Mouse (Mus musculus) layer of hippocampus, postnatal 25 days (tissue): Measurements from ENCODE around the gene Ttc7. TPM values are rescaled to one million over a fixed set of nuclear protein-coding genes. Genes with fewer than 3 reads are reported as not detected.
"Not testable (repeated sequence)": the region's sequence is repeated elsewhere in the genome, so short reads cannot be mapped to it uniquely, and the experiment has no call there.

ENCODE experiments used
- DNase-seq, 2 experiments: peaks; one replicate each; pipeline ENCODE4 v3.0.0; 2022; ENCODE audit warnings: mixed read lengths in 2 of 2, low spot score in 1 of 2; ENCODE audit errors: extremely low spot score in 1 of 2
- total RNA-seq, 2 experiments: library from RNA; stranded (reverse); gene quantifications; 2 replicates each; pipeline ENCODE4 v1.2.3; 2021

Ttc7 gene
- total RNA-seq, 2 experiments from 2014 or later, result 5.1 to 8.1 TPM

DNA sequence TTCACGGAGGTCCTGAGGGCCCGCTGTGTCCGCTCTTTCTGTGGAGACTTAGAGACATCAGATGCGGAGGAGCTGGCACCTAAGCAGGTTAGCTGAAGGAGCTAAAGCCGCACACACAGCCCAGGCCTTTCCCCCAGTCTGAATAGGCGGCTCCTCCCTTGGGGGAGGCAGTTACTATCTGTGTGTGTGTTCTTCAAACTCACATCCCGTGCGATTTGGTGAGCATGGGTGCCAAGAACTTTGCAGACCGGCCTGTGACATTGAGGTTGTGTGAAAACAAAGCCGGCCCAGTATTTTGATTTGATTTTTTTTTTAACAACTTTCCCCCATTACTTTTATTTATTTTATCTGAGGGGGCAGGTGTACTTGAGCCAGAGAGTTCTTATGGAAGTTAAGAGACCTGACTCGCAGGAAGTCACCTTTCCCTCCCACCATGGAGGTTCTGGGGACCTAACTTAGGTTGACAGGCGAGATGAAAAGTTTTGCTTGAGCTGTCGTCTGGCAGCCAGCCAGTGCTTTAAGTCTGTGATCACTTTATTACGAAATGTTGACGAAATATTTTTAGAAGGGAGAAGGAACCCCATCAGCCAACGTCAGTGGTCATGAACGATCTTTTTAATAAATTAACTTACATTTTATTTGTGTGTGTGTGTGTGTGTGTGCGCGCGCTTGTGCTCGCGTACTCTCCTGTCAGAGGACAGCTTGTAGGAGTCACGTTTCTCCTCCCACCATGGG is 3.2 kb downstream of the Ttc7 start:
- DNase-seq, result no peak

- DNase-seq, result no peak
Measured at GRCm38 (mm10) chr17:87286481-87287143, 3.9 kb downstream of the Ttc7 start.

GRCm38 (mm10) chr17:87287197-87287777 is 4.6 kb downstream of the Ttc7 start:
- no peak for DNase-seq

- DNase-seq, result no peak
Measured at GRCm38 (mm10) chr17:87288131-87288530, 5.4 kb downstream of the Ttc7 start.

DNA sequence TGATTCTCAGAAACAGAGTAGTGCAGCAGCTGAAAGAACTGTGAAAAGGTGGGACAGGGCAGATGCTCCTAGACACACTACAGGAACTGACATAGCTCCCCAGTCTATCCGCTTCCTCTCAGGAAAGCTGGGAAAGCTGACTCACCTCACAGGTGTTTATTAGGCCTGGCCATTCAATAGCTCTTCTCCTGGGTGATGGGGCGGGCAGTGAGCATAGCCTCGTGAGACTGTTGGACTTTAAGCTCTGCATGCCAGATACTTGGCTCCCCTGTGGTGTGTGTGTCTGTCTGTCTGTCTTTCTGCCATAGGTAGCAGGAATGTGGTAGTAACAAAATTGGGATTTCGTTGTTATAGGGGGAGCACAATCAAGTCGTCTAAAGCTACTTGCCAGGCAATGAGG is 6.7 kb downstream of the Ttc7 start:
- DNase-seq, result no peak

GRCm38 (mm10) chr17:87291037-87291436 is 8.4 kb downstream of the Ttc7 start:
- DNase-seq, result no peak

DNA sequence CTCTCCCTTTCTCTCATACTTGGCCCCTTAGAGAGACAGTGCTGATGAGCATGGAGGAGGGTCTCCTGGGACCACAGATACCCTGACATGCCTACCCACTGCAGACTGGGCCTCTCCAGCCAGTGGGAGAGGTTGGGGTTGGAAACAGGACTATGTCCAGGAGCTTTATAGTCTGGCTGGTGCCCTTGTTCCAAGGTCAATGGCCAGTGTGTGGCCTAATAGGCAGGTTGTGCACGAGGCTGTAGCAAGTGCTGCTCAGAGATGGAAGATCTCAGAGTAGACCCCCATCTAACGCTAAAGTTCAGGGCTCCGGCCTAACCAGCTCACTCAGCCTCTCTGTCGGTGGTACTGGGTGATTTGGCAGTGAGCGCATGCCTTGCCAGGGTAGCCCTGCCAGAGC is 9.1 kb downstream of the Ttc7 start:
- no peak for DNase-seq

- no peak for DNase-seq
Measured at GRCm38 (mm10) chr17:87293125-87293524, 10.4 kb downstream of the Ttc7 start.

- DNase-seq, result no peak
Measured at GRCm38 (mm10) chr17:87295738-87296137, 13.1 kb downstream of the Ttc7 start.

DNA sequence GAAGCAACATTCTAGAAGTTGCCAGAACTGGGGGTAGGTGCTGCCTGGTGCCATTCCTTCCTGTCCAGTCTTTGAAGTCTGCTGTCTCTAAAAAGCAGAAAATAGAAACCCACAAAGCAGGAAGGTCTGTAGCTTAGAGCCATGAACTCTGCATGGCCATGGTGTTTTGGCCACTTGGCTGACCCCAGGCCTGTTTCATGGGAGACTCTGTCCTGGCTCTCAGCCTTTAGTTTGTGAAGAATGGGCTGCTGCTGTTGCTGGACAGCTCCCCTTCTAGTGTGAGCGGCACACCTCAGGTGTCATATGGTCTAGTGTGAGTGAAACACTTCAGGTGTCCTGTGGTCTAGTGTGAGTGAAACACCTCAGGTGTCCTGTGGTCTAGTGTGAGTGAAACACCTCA is 14.0 kb downstream of the Ttc7 start:
- DNase-seq, result not testable (repeated sequence)

- DNase-seq, result no peak
Measured at GRCm38 (mm10) chr17:87298944-87299343, 16.3 kb downstream of the Ttc7 start.

DNA sequence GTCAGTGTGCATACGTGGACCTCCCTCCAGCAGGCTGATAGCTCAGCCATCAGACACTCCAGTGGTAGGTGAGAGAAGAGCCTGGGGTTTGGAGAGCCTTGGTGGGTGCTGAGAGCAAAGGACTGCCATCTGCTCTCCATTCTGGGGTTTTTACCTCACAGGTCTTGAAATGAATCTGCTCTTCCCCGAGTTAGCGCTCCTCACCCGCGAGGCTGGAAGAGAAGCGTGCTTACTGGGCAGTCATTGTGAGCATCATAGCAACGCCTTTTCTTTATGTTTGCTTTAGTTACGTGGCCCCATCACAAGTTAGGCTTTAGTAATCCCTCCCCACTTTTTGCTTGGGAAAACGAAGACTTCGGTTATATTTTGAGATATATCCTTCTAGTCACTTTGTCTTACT is 17.7 kb downstream of the Ttc7 start:
- no peak for DNase-seq

GRCm38 (mm10) chr17:87301607-87302006 is 18.9 kb downstream of the Ttc7 start:
- not testable (repeated sequence) for DNase-seq

GRCm38 (mm10) chr17:87302014-87302794 is 19.5 kb downstream of the Ttc7 start:
- no peak for DNase-seq

- no peak for DNase-seq
Measured at GRCm38 (mm10) chr17:87304151-87304894, 21.6 kb downstream of the Ttc7 start.

DNA sequence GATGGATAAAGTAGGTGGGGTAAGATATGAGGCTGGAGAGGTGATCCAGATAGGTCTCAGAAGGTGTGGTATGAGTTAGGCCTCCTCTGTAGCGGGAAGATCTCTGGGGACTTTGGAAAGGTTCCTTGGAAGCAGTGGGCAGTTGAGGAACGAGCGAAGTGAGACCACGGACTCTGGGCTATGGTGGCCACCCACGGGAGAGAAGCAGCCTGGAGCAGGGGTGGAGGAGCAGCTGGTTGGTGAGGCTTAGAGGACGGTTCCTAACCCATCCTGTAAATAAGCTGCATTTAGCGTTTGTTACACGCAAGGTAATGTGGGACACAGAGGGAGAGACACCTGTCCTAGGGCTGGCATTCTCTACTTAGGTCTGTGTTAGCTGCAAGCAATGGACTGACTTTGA is 22.4 kb downstream of the Ttc7 start:
- DNase-seq, result no peak

GRCm38 (mm10) chr17:87306746-87307145 is 24.1 kb downstream of the Ttc7 start:
- DNase-seq, result no peak

GRCm38 (mm10) chr17:87309073-87309788 is 26.5 kb downstream of the Ttc7 start:
- no peak for DNase-seq

DNA sequence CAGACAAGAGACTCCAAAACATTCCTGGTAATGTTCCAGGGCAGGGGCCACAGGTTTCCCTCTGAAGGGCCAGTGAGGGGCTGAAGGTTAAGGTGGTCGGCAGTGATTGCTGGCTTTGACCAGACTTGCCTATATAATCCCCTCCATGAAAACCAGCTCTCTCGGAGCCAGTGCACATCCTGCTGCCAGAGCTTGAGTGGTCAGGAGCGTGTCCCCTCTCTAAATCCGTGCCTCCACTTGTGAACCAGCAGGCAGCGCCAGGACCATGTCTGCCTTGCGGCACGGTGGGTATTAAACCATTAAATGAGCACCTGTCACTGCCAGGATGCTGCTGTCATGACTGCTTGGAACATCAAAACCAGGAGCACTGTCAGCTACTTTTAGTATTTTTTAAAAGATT is 27.8 kb downstream of the Ttc7 start:
- no peak for DNase-seq

GRCm38 (mm10) chr17:87312351-87312750 is 29.7 kb downstream of the Ttc7 start:
- DNase-seq, result no peak
